Comparison of ENCODE assay signal across 7 mouse cellular contexts in the genomic region with DNA sequence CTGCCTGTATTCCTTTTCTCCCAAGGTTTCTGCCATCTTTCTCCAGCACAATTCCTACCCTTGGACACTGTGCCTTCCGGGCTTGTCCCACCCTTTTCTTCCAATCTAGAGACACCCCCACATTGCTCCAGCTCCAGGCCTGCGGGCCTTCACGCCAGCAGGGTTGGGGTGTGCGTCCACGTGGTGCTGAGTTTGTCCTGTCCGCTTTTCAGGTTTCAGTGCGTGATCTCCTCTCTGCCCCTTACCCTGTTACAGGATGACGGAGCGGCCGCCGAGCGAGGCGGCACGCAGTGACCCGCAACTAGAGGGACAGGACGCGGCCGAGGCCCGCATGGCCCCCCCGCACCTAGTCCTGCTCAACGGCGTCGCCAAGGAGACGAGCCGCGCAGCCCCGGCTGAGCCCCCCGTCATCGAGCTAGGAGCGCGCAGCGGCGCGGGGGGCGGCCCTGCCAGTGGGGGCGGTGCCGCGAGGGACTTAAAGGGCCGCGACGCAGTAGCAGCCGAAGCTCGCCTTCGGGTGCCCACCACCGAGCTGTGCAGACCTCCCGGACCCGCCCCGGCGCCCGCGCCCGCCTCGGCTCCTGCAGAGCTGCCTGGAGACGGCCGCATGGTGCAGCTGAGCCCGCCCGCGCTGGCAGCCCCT. TPM values are rescaled to one million over a fixed set of nuclear protein-coding genes. Genes with fewer than 3 reads are reported as not detected.
A peak's percentile ranks its signal among the peaks of the same experiment; 100 is the strongest.
DNase-seq lines count a peak whose midpoint lies in the region; ATAC-seq and TF ChIP-seq lines count a peak whose summit lies in the region.

No protein-coding gene starts in this region.

- H3K27me3 ChIP-seq in heart, embryonic 10.5 days (ENCODE audit: insufficient read depth, poor library complexity, severe bottlenecking): peaks cover 97% of the 10 kb centered on the region
- peaks cover 27% of the 10 kb centered on the region for H3K27me3 ChIP-seq in stomach, postnatal 0 days (ENCODE audit: control insufficient read depth, insufficient read depth, low read length)

- under 1% methylated on average over 57 of the region's 58 CpGs for WGBS in heart, embryonic 10.5 days
- WGBS in stomach, postnatal 0 days: under 1% methylated on average over 44 of the region's 58 CpGs

- H3K9ac ChIP-seq in stomach, postnatal 0 days (ENCODE audit: low read length): peak overlapping the region; percentile 27; the same call in 1 of the 2 replicates

- H3K27ac ChIP-seq in heart, embryonic 10.5 days: peak overlapping the region; percentile 78
- no peak overlapping the region for H3K27ac ChIP-seq in stomach, postnatal 0 days (replicated peaks)

- no peak for TF ChIP-seq EP300 in stomach, postnatal 0 days (optimal IDR thresholded peaks at IDR 0.05)

- H3K4me1 ChIP-seq in heart, embryonic 10.5 days: peaks cover 16% of the 10 kb centered on the region
- no peaks in the 10 kb centered on the region; the same call in 1 of the 2 replicates for H3K4me1 ChIP-seq in stomach, postnatal 0 days (replicated peaks; ENCODE audit: control insufficient read depth, insufficient read depth)

- peak overlapping the region; percentile 83 for H3K4me2 ChIP-seq in stomach, postnatal 0 days (replicated peaks; ENCODE audit: low read depth)

- DNase-seq in right cerebral cortex, adult 18-20 months: peak; percentile 14
- DNase-seq in right cerebral cortex, postnatal 25 days: no peak
- peak; percentile 35 for DNase-seq in adrenal gland, postnatal 25 days
- no peak for DNase-seq in heart, embryonic 10.5 days (ENCODE audit: low spot score)
- DNase-seq in kidney, postnatal 14 days: peak; percentile 61
- DNase-seq in stomach, postnatal 0 days (ENCODE audit: low spot score): peak; percentile 36

- H3K4me3 ChIP-seq in heart, embryonic 10.5 days: peak overlapping the region; percentile 74
- H3K4me3 ChIP-seq in stomach, postnatal 0 days (ENCODE audit: low read depth, low read length): peak overlapping the region; percentile 43

- peak; percentile 20 for ATAC-seq in megakaryocyte-erythroid progenitor cell, adult 5-6 weeks (replicated peaks; ENCODE audit: low FRiP score, low TSS enrichment, poor library complexity, severe bottlenecking)
- ATAC-seq in stomach, postnatal 0 days (ENCODE audit: low FRiP score, low TSS enrichment): peak; percentile 71

- TF ChIP-seq CTCF in stomach, postnatal 0 days (IDR thresholded peaks at IDR 0.05; ENCODE audit: low read depth): no peak

- H3K9me3 ChIP-seq in heart, embryonic 10.5 days: no peaks in the 10 kb centered on the region
- no peaks in the 10 kb centered on the region for H3K9me3 ChIP-seq in stomach, postnatal 0 days (ENCODE audit: control insufficient read depth, low read length)

- H3K36me3 ChIP-seq in heart, embryonic 10.5 days: peaks cover 10% of the 10 kb centered on the region; the same call in 1 of the 2 replicates
- H3K36me3 ChIP-seq in stomach, postnatal 0 days (ENCODE audit: control insufficient read depth, insufficient read depth, low read length): no peaks in the 10 kb centered on the region

RNA-seq across cellular contexts. Expression of a gene that starts 6.8 kb away (rescaled TPM):
- 2.9 and 3.5 TPM in 2 replicates for total RNA-seq in adrenal gland, postnatal 25 days (2021)
- 6.7 and 8.3 TPM in 2 replicates for polyA plus RNA-seq in heart, embryonic 10.5 days (2016; fragmentation: Nextera tagmentation; extraction: Ambion mirVana)
- 99.5 and 115 TPM in 2 replicates for total RNA-seq in megakaryocyte-erythroid progenitor cell, adult 5-6 weeks (2014; fragmentation: Nextera tagmentation)
- total RNA-seq in megakaryocyte-erythroid progenitor cell, adult 5-6 weeks (2017): 56.3 and 63.8 TPM in 2 replicates
- 0.16 and 0.19 TPM in 2 replicates for polyA plus RNA-seq in stomach, postnatal 0 days (2015; fragmentation: Nextera tagmentation; extraction: Ambion mirVana)

RNA-seq across cellular contexts. Expression of a gene that starts 25.5 kb away (rescaled TPM):
- total RNA-seq in adrenal gland, postnatal 25 days (2021): 0.58 TPM in 1 of 2 replicates, not detected in the other
- polyA plus RNA-seq in heart, embryonic 10.5 days (2016; fragmentation: Nextera tagmentation; extraction: Ambion mirVana): 19.5 and 29.4 TPM in 2 replicates
- 22.0 and 28.7 TPM in 2 replicates for total RNA-seq in megakaryocyte-erythroid progenitor cell, adult 5-6 weeks (2014; fragmentation: Nextera tagmentation)
- 5.9 and 34.2 TPM in 2 replicates for total RNA-seq in megakaryocyte-erythroid progenitor cell, adult 5-6 weeks (2017)
- polyA plus RNA-seq in stomach, postnatal 0 days (2015; fragmentation: Nextera tagmentation; extraction: Ambion mirVana): 255 and 279 TPM in 2 replicates

Comparison
In these comparisons a context has a peak if more than half of its experiments do, and no peak if none do; other contexts are left out.
1. DNase-seq: peak in right cerebral cortex, adult 18-20 months (single experiment), adrenal gland, postnatal 25 days (single experiment), kidney, postnatal 14 days (single experiment) and stomach, postnatal 0 days (single experiment); none in right cerebral cortex, postnatal 25 days (single experiment) and heart, embryonic 10.5 days (single experiment).
2. RNA of a gene that starts 6.8 kb away (total RNA-seq): 56.3 to 115 TPM in megakaryocyte-erythroid progenitor cell, adult 5-6 weeks; 2.9 to 3.5 TPM in adrenal gland, postnatal 25 days; every median in the first group is over 10 times any median in the second.